Mouse (Mus musculus): ENCODE measurements around the gene Cfap70. TPM values are rescaled to one million over a fixed set of nuclear protein-coding genes. Genes with fewer than 3 reads are reported as not detected.

Gene Cfap70
- total and polyA plus RNA-seq, 3 experiments, result not detected

GRCm38 (mm10) chr14:20345885-20346284 lies 106.1 kb downstream of the Cfap70 start:
- H3K4me3 ChIP-seq (ENCODE audit: low read depth, low read length), result no peak overlapping the region; the same call in 1 of the 2 replicates
- no peaks in the 10 kb centered on the region for H3K27me3 ChIP-seq (ENCODE audit: insufficient read depth, low read length)
- H3K36me3 ChIP-seq (replicated peaks), result peaks cover 54% of the 10 kb centered on the region
- peaks cover 29% of the 10 kb centered on the region for H3K4me1 ChIP-seq (ENCODE audit: insufficient read depth, low read depth, low read length)
- DNase-seq (ENCODE audit: low spot score) (no peak), ATAC-seq (ENCODE audit: extremely low read depth, insufficient number of reproducible peaks, low FRiP score, poor library complexity, severe bottlenecking) (no peak)
- no peak for TF ChIP-seq GATA2 (IDR thresholded peaks at IDR 0.05; ENCODE audit: borderline replicate concordance, low read depth, low read length)
- no peak for TF ChIP-seq TAL1 (conservative IDR thresholded peaks at IDR 0.05; ENCODE audit: low read depth, low read length)
- TF ChIP-seq POLR2AphosphoS5 (IDR thresholded peaks at IDR 0.05; ENCODE audit: insufficient replicate concordance, low read depth, low read length), result no peak
- no peak for TF ChIP-seq GATA1 (IDR thresholded peaks at IDR 0.05; ENCODE audit: borderline replicate concordance, low read length)
- no peak for TF ChIP-seq CTCF (IDR thresholded peaks at IDR 0.05; ENCODE audit: low read depth, low read length)
- no peaks in the 10 kb centered on the region for H3K9me3 ChIP-seq (replicated peaks)

Other genes starting within 250 kb of the Cfap70 start
- not detected in 2 replicates for gene Kcnk16, start 183.0 kb downstream of the Cfap70 start, total RNA-seq (2014; fragmentation: Nextera tagmentation)
- 0.12 and 0.16 TPM in 2 replicates for gene Kcnk16, start 183.0 kb downstream of the Cfap70 start, total RNA-seq (2017)
- gene Kcnk16, start 183.0 kb downstream of the Cfap70 start, polyA plus RNA-seq (2012), result not detected in 2 replicates
- gene Nudt13, start 157.5 kb downstream of the Cfap70 start, total RNA-seq (2014; fragmentation: Nextera tagmentation), result 18.5 and 26.8 TPM in 2 replicates
- 7.4 TPM in 2 replicates for gene Nudt13, start 157.5 kb downstream of the Cfap70 start, total RNA-seq (2017)
- gene Nudt13, start 157.5 kb downstream of the Cfap70 start, polyA plus RNA-seq (2012), result 1.4 and 1.6 TPM in 2 replicates
- 66.1 and 79.6 TPM in 2 replicates for gene Ecd, start 104.1 kb downstream of the Cfap70 start, total RNA-seq (2014; fragmentation: Nextera tagmentation)
- 62.5 and 63.9 TPM in 2 replicates for gene Ecd, start 104.1 kb downstream of the Cfap70 start, total RNA-seq (2017)
- 56.6 and 58.0 TPM in 2 replicates for gene Ecd, start 104.1 kb downstream of the Cfap70 start, polyA plus RNA-seq (2012)
- 38.5 and 42.3 TPM in 2 replicates for gene Fam149b, start 104.1 kb downstream of the Cfap70 start, total RNA-seq (2014; fragmentation: Nextera tagmentation)
- 27.4 and 29.9 TPM in 2 replicates for gene Fam149b, start 104.1 kb downstream of the Cfap70 start, total RNA-seq (2017)
- 12.2 and 15.6 TPM in 2 replicates for gene Fam149b, start 104.1 kb downstream of the Cfap70 start, polyA plus RNA-seq (2012)
- 83.3 and 105 TPM in 2 replicates for gene Dnajc9, start 63.3 kb downstream of the Cfap70 start, total RNA-seq (2014; fragmentation: Nextera tagmentation)
- gene Dnajc9, start 63.3 kb downstream of the Cfap70 start, total RNA-seq (2017), result 222 and 259 TPM in 2 replicates
- 129 and 178 TPM in 2 replicates for gene Dnajc9, start 63.3 kb downstream of the Cfap70 start, polyA plus RNA-seq (2012)
- 23.9 and 25.8 TPM in 2 replicates for gene Mrps16, start 58.6 kb downstream of the Cfap70 start, total RNA-seq (2014; fragmentation: Nextera tagmentation)
- gene Mrps16, start 58.6 kb downstream of the Cfap70 start, total RNA-seq (2017), result 73.6 and 106 TPM in 2 replicates
- gene Mrps16, start 58.6 kb downstream of the Cfap70 start, polyA plus RNA-seq (2012), result 28.6 and 35.8 TPM in 2 replicates
- gene Anxa7, start 27.9 kb upstream of the Cfap70 start, total RNA-seq (2014; fragmentation: Nextera tagmentation), result 87.7 and 107 TPM in 2 replicates
- gene Anxa7, start 27.9 kb upstream of the Cfap70 start, total RNA-seq (2017), result 84.4 and 85.4 TPM in 2 replicates
- gene Anxa7, start 27.9 kb upstream of the Cfap70 start, polyA plus RNA-seq (2012), result 33.6 and 40.4 TPM in 2 replicates
- gene Mss51, start 44.7 kb upstream of the Cfap70 start, total RNA-seq (2014; fragmentation: Nextera tagmentation), result 2.5 and 3.0 TPM in 2 replicates
- gene Mss51, start 44.7 kb upstream of the Cfap70 start, total RNA-seq (2017), result 1.0 and 1.2 TPM in 2 replicates
- gene Mss51, start 44.7 kb upstream of the Cfap70 start, polyA plus RNA-seq (2012), result 0.12 TPM in 2 replicates
- gene Ppp3cb, start 94.3 kb upstream of the Cfap70 start, total RNA-seq (2014; fragmentation: Nextera tagmentation), result 245 and 249 TPM in 2 replicates
- 64.2 and 68.9 TPM in 2 replicates for gene Ppp3cb, start 94.3 kb upstream of the Cfap70 start, total RNA-seq (2017)
- gene Ppp3cb, start 94.3 kb upstream of the Cfap70 start, polyA plus RNA-seq (2012), result 4.0 and 4.4 TPM in 2 replicates
- 3.7 and 3.9 TPM in 2 replicates for gene Usp54, start 188.8 kb upstream of the Cfap70 start, total RNA-seq (2014; fragmentation: Nextera tagmentation)
- 2.7 and 3.3 TPM in 2 replicates for gene Usp54, start 188.8 kb upstream of the Cfap70 start, total RNA-seq (2017)
- gene Usp54, start 188.8 kb upstream of the Cfap70 start, polyA plus RNA-seq (2012), result 0.58 and 0.72 TPM in 2 replicates
- gene Myoz1, start 204.3 kb upstream of the Cfap70 start, total RNA-seq (2014; fragmentation: Nextera tagmentation), result not detected in 2 replicates
- 0.23 TPM in 1 of 2 replicates, not detected in the other for gene Myoz1, start 204.3 kb upstream of the Cfap70 start, total RNA-seq (2017)
- gene Myoz1, start 204.3 kb upstream of the Cfap70 start, polyA plus RNA-seq (2012), result not detected in 2 replicates
- 0.23 TPM in 1 of 2 replicates, not detected in the other for gene Synpo2l, start 216.1 kb upstream of the Cfap70 start, total RNA-seq (2014; fragmentation: Nextera tagmentation)
- 0.06 and 0.11 TPM in 2 replicates for gene Synpo2l, start 216.1 kb upstream of the Cfap70 start, total RNA-seq (2017)
- 0.04 and 0.07 TPM in 2 replicates for gene Synpo2l, start 216.1 kb upstream of the Cfap70 start, polyA plus RNA-seq (2012)
- gene Sec24c, start 222.1 kb upstream of the Cfap70 start, total RNA-seq (2014; fragmentation: Nextera tagmentation), result 119 and 126 TPM in 2 replicates
- gene Sec24c, start 222.1 kb upstream of the Cfap70 start, total RNA-seq (2017), result 88.4 and 101 TPM in 2 replicates
- gene Sec24c, start 222.1 kb upstream of the Cfap70 start, polyA plus RNA-seq (2012), result 255 and 271 TPM in 2 replicates
- 3.5 and 4.6 TPM in 2 replicates for gene Fut11, start 242.7 kb upstream of the Cfap70 start, total RNA-seq (2014; fragmentation: Nextera tagmentation)
- gene Fut11, start 242.7 kb upstream of the Cfap70 start, total RNA-seq (2017), result 7.8 and 8.3 TPM in 2 replicates
- gene Fut11, start 242.7 kb upstream of the Cfap70 start, polyA plus RNA-seq (2012), result 4.1 and 5.0 TPM in 2 replicates

Measured in G1E (cell line).